Comparison of ENCODE assay signal across 9 mouse cellular contexts in the genomic region with DNA sequence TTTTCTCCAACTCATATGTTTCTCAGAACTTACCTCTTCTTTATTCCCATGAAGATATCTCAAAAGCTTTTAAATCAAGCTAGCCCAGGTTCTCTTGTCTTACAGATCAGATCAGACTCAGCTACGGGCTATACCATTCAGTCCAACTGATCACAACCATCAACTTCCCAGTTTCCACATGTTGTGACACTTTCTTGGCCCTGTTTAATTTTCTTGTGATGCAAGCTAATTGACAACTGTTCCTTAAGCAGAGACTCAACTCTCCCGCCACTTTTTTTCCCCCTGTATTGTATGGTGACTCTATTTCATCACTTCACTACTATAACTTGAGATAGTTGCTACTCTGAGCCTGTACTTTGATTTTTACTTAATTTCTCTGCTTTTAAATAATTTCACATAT. TPM values are rescaled to one million over a fixed set of nuclear protein-coding genes. Genes with fewer than 3 reads are reported as not detected.
DNase-seq lines count a peak whose midpoint lies in the region; ATAC-seq and TF ChIP-seq lines count a peak whose summit lies in the region.
"Had no signal": no experiment of that assay in that cellular context is flagged by ENCODE, and none has a peak within 500 bp of the region (broad histone marks: within the 10 kb centered on the region; RNA-seq: fewer than 3 reads in every experiment).

No protein-coding gene starts in this region.

- H3K4me3 ChIP-seq in heart, embryonic 14.5 days (ENCODE audit: control insufficient read depth in 1 of 2, insufficient read depth in 1 of 2, low read depth in 1 of 2, low read length in 2 of 2): peak overlapping the region in 1 of 2 experiments; percentile 79; a peak in 2 of 4 replicates
- peak overlapping the region; percentile 73 for H3K4me3 ChIP-seq in embryonic facial prominence, embryonic 14.5 days (ENCODE audit: low read depth, low read length)
- H3K4me3 ChIP-seq in hindbrain, postnatal 0 days (ENCODE audit: low read length): peak overlapping the region; percentile 54
- peak overlapping the region; percentile 48 for H3K4me3 ChIP-seq in midbrain, embryonic 14.5 days (replicated peaks; ENCODE audit: low read depth, low read length)

- ATAC-seq in heart, embryonic 14.5 days (ENCODE audit: insufficient number of reproducible peaks, insufficient read depth, low FRiP score, low read depth): no peak
- ATAC-seq in embryonic facial prominence, embryonic 14.5 days (ENCODE audit: low read depth): peak; percentile 36; the same call in 1 of the 2 replicates
- ATAC-seq in hindbrain, postnatal 0 days: 0 out of 2 replicates have a peak, but pooled peaks have one; percentile 21
- peak; percentile 21; the same call in 1 of the 2 replicates for ATAC-seq in midbrain, embryonic 14.5 days (ENCODE audit: low FRiP score, low TSS enrichment)
- ATAC-seq in megakaryocyte-erythroid progenitor cell, adult 5-6 weeks (replicated peaks; ENCODE audit: low FRiP score, low TSS enrichment, poor library complexity, severe bottlenecking): no peak

- no peaks in the 10 kb centered on the region for H3K36me3 ChIP-seq in heart, embryonic 14.5 days (ENCODE audit: control insufficient read depth, insufficient read depth, low read length)
- H3K36me3 ChIP-seq in embryonic facial prominence, embryonic 14.5 days (ENCODE audit: control insufficient read depth, insufficient read depth, low read length): no peaks in the 10 kb centered on the region
- H3K36me3 ChIP-seq in hindbrain, postnatal 0 days (ENCODE audit: insufficient read depth, low read length): no peaks in the 10 kb centered on the region
- H3K36me3 ChIP-seq in midbrain, embryonic 14.5 days (ENCODE audit: control insufficient read depth, insufficient read depth, low read length): no peaks in the 10 kb centered on the region

- no peak for TF ChIP-seq CTCF in hindbrain, postnatal 0 days (IDR thresholded peaks at IDR 0.05; ENCODE audit: low read depth)

- no peaks in the 10 kb centered on the region for H3K27me3 ChIP-seq in heart, embryonic 14.5 days (ENCODE audit: control insufficient read depth, insufficient read depth, low read length)
- no peaks in the 10 kb centered on the region for H3K27me3 ChIP-seq in embryonic facial prominence, embryonic 14.5 days (replicated peaks; ENCODE audit: control insufficient read depth, insufficient read depth, low read length)
- no peaks in the 10 kb centered on the region for H3K27me3 ChIP-seq in hindbrain, postnatal 0 days (ENCODE audit: insufficient read depth, low read length)
- H3K27me3 ChIP-seq in midbrain, embryonic 14.5 days (ENCODE audit: control insufficient read depth, insufficient read depth, low read length): peaks cover 4% of the 10 kb centered on the region; the same call in 1 of the 2 replicates

- no peaks in the 10 kb centered on the region for H3K9me3 ChIP-seq in heart, embryonic 14.5 days (ENCODE audit: control insufficient read depth, low read length)
- no peaks in the 10 kb centered on the region for H3K9me3 ChIP-seq in embryonic facial prominence, embryonic 14.5 days (ENCODE audit: control insufficient read depth, low read length)
- H3K9me3 ChIP-seq in hindbrain, postnatal 0 days (ENCODE audit: low read length): no peaks in the 10 kb centered on the region
- H3K9me3 ChIP-seq in midbrain, embryonic 14.5 days (ENCODE audit: control insufficient read depth, low read length): no peaks in the 10 kb centered on the region

- H3K4me2 ChIP-seq in heart, embryonic 14.5 days (ENCODE audit: low read length): peak overlapping the region; percentile 92
- peak overlapping the region; percentile 90 for H3K4me2 ChIP-seq in embryonic facial prominence, embryonic 14.5 days (ENCODE audit: low read depth, low read length)
- peak overlapping the region; percentile 89 for H3K4me2 ChIP-seq in hindbrain, postnatal 0 days (ENCODE audit: low read depth, low read length)
- peak overlapping the region; percentile 95 for H3K4me2 ChIP-seq in midbrain, embryonic 14.5 days (ENCODE audit: low read length)

- no peaks in the 10 kb centered on the region for H3K4me1 ChIP-seq in heart, embryonic 14.5 days (ENCODE audit: control insufficient read depth in 2 of 2, insufficient read depth in 2 of 2, low read length in 2 of 2)
- peaks cover 8% of the 10 kb centered on the region; the same call in 1 of the 2 replicates for H3K4me1 ChIP-seq in embryonic facial prominence, embryonic 14.5 days (ENCODE audit: control insufficient read depth, insufficient read depth, low read length)
- no peaks in the 10 kb centered on the region for H3K4me1 ChIP-seq in hindbrain, postnatal 0 days (ENCODE audit: insufficient read depth, low read length)
- peaks cover 7% of the 10 kb centered on the region; the same call in 1 of the 2 replicates for H3K4me1 ChIP-seq in midbrain, embryonic 14.5 days (ENCODE audit: control insufficient read depth, insufficient read depth, low read length)

- WGBS in heart, embryonic 14.5 days: 54% methylated on average over 2 of the region's 2 CpGs
- WGBS in embryonic facial prominence, embryonic 14.5 days: 43% methylated on average over 2 of the region's 2 CpGs
- 31% methylated on average over 2 of the region's 2 CpGs for WGBS in hindbrain, postnatal 0 days
- 39% methylated on average over 2 of the region's 2 CpGs for WGBS in midbrain, embryonic 14.5 days

- H3K9ac ChIP-seq in heart, embryonic 14.5 days (ENCODE audit: low read length): no peak overlapping the region
- no peak overlapping the region for H3K9ac ChIP-seq in embryonic facial prominence, embryonic 14.5 days (ENCODE audit: low read depth, low read length)
- H3K9ac ChIP-seq in hindbrain, postnatal 0 days (replicated peaks; ENCODE audit: low read length): no peak overlapping the region
- no peak overlapping the region for H3K9ac ChIP-seq in midbrain, embryonic 14.5 days (replicated peaks; ENCODE audit: low read length)

- no peak overlapping the region for H3K27ac ChIP-seq in heart, embryonic 14.5 days (replicated peaks in 1 of 2; ENCODE audit: control insufficient read depth in 1 of 2, insufficient read depth in 1 of 2, low read depth in 2 of 2, low read length in 2 of 2)
- 0 out of 2 replicates have a peak overlapping the region, but pooled peaks have one; percentile 10 for H3K27ac ChIP-seq in embryonic facial prominence, embryonic 14.5 days (replicated peaks; ENCODE audit: low read depth, low read length)
- no peak overlapping the region for H3K27ac ChIP-seq in hindbrain, postnatal 0 days
- H3K27ac ChIP-seq in midbrain, embryonic 14.5 days (replicated peaks; ENCODE audit: low read depth, low read length): no peak overlapping the region

- DNase-seq in heart, adult 9 months (ENCODE audit: low spot score in 2 of 2): no peak
- no peak for DNase-seq in embryonic facial prominence, embryonic 14.5 days (ENCODE audit: low spot score)
- DNase-seq in hindbrain, postnatal 0 days (ENCODE audit: low spot score): no peak
- no peak for DNase-seq in midbrain, embryonic 14.5 days
- no peak for DNase-seq in right cerebral cortex, postnatal 4 days
- no peak for DNase-seq in testis, postnatal 10 days (ENCODE audit: low spot score)

RNA-seq across cellular contexts. Expression of a gene that starts 15.9 kb away (rescaled TPM):
- polyA plus RNA-seq in heart, embryonic 14.5 days (2014; fragmentation: Nextera tagmentation; extraction: Ambion mirVana): not detected in 2 replicates
- not detected in 2 replicates for polyA plus RNA-seq in embryonic facial prominence, embryonic 14.5 days (2014; fragmentation: Nextera tagmentation; extraction: Ambion mirVana)
- total RNA-seq in hindbrain, postnatal 0 days (2014; rRNA removed): not detected in 2 replicates
- not detected in 2 replicates for polyA plus RNA-seq in hindbrain, postnatal 0 days (2015; fragmentation: Nextera tagmentation; extraction: Ambion mirVana)
- not detected in 2 replicates for polyA plus RNA-seq in midbrain, embryonic 14.5 days (2014; fragmentation: Nextera tagmentation; extraction: Ambion mirVana)
- total RNA-seq in megakaryocyte-erythroid progenitor cell, adult 5-6 weeks (2014; fragmentation: Nextera tagmentation): not detected in 2 replicates
- not detected in 2 replicates for total RNA-seq in megakaryocyte-erythroid progenitor cell, adult 5-6 weeks (2017)
- total RNA-seq: hematopoietic stem cell, adult 5-6 weeks had no signal

RNA-seq across cellular contexts. Expression of a gene that starts 17.7 kb away (rescaled TPM):
- polyA plus RNA-seq in heart, embryonic 14.5 days (2014; fragmentation: Nextera tagmentation; extraction: Ambion mirVana): 71.9 and 80.1 TPM in 2 replicates
- 111 and 127 TPM in 2 replicates for polyA plus RNA-seq in embryonic facial prominence, embryonic 14.5 days (2014; fragmentation: Nextera tagmentation; extraction: Ambion mirVana)
- total RNA-seq in hindbrain, postnatal 0 days (2014; rRNA removed): 84.9 and 107 TPM in 2 replicates
- 68.3 and 69.1 TPM in 2 replicates for polyA plus RNA-seq in hindbrain, postnatal 0 days (2015; fragmentation: Nextera tagmentation; extraction: Ambion mirVana)
- polyA plus RNA-seq in midbrain, embryonic 14.5 days (2014; fragmentation: Nextera tagmentation; extraction: Ambion mirVana): 78.2 and 84.3 TPM in 2 replicates
- total RNA-seq in megakaryocyte-erythroid progenitor cell, adult 5-6 weeks (2014; fragmentation: Nextera tagmentation): 97.9 and 102 TPM in 2 replicates
- total RNA-seq in megakaryocyte-erythroid progenitor cell, adult 5-6 weeks (2017): 159 and 225 TPM in 2 replicates

RNA-seq across cellular contexts. Expression of a gene that starts 32.2 kb away (rescaled TPM):
- polyA plus RNA-seq in heart, embryonic 14.5 days (2014; fragmentation: Nextera tagmentation; extraction: Ambion mirVana): not detected in 2 replicates
- polyA plus RNA-seq in embryonic facial prominence, embryonic 14.5 days (2014; fragmentation: Nextera tagmentation; extraction: Ambion mirVana): 0.18 TPM in 1 of 2 replicates, not detected in the other
- not detected in 2 replicates for total RNA-seq in hindbrain, postnatal 0 days (2014; rRNA removed)
- not detected in 2 replicates for polyA plus RNA-seq in hindbrain, postnatal 0 days (2015; fragmentation: Nextera tagmentation; extraction: Ambion mirVana)
- polyA plus RNA-seq in midbrain, embryonic 14.5 days (2014; fragmentation: Nextera tagmentation; extraction: Ambion mirVana): not detected in 2 replicates
- total RNA-seq in megakaryocyte-erythroid progenitor cell, adult 5-6 weeks (2014; fragmentation: Nextera tagmentation): not detected in 2 replicates
- not detected in 2 replicates for total RNA-seq in megakaryocyte-erythroid progenitor cell, adult 5-6 weeks (2017)
- total RNA-seq: hematopoietic stem cell, adult 5-6 weeks had no signal

RNA-seq across cellular contexts. Expression of a gene that starts 50.3 kb away (rescaled TPM):
- polyA plus RNA-seq in heart, embryonic 14.5 days (2014; fragmentation: Nextera tagmentation; extraction: Ambion mirVana): not detected in 2 replicates
- polyA plus RNA-seq in embryonic facial prominence, embryonic 14.5 days (2014; fragmentation: Nextera tagmentation; extraction: Ambion mirVana): 0.15 TPM in 1 of 2 replicates, not detected in the other
- not detected in 2 replicates for total RNA-seq in hindbrain, postnatal 0 days (2014; rRNA removed)
- 0.06 TPM in 1 of 2 replicates, not detected in the other for polyA plus RNA-seq in hindbrain, postnatal 0 days (2015; fragmentation: Nextera tagmentation; extraction: Ambion mirVana)
- not detected in 2 replicates for polyA plus RNA-seq in midbrain, embryonic 14.5 days (2014; fragmentation: Nextera tagmentation; extraction: Ambion mirVana)
- not detected in 2 replicates for total RNA-seq in megakaryocyte-erythroid progenitor cell, adult 5-6 weeks (2014; fragmentation: Nextera tagmentation)
- not detected in 2 replicates for total RNA-seq in megakaryocyte-erythroid progenitor cell, adult 5-6 weeks (2017)
- total RNA-seq: hematopoietic stem cell, adult 5-6 weeks had no signal

Comparison
In these comparisons a context has a peak if more than half of its experiments do, and no peak if none do; other contexts are left out.
1. ATAC-seq: peak in embryonic facial prominence, embryonic 14.5 days (single experiment), hindbrain, postnatal 0 days (single experiment) and midbrain, embryonic 14.5 days (single experiment); none in heart, embryonic 14.5 days (single experiment) and megakaryocyte-erythroid progenitor cell, adult 5-6 weeks (single experiment).
2. Peak in every context shown above with its lines, with median percentiles within 50 percentile points of each other: H3K4me2 ChIP-seq.